Mouse (Mus musculus): ENCODE results near the gene Cdr2. TPM values are rescaled to one million over a fixed set of nuclear protein-coding genes. Genes with fewer than 3 reads are reported as not detected.
"Not testable (repeated sequence)": the region's sequence is repeated elsewhere in the genome, so short reads cannot be mapped to it uniquely, and the experiment has no call there.

Gene Cdr2
- polyA plus RNA-seq, 1 experiment from 2014 or later: 14.7 TPM

GRCm38 (mm10) chr7:120980041-120980440, 2.1 kb downstream of the Cdr2 start:
- no peaks in the 10 kb centered on the region for H3K9me3 ChIP-seq (ENCODE audit: control insufficient read depth, low read length)
- 93% methylated on average over 4 of the region's 4 CpGs for WGBS
- ATAC-seq: no peak
- H3K27ac ChIP-seq (ENCODE audit: low read depth, low read length): no peak overlapping the region
- peak overlapping the region; percentile 87; the same call in 1 of the 2 replicates for H3K4me2 ChIP-seq (ENCODE audit: low read length)
- H3K4me1 ChIP-seq (ENCODE audit: control insufficient read depth, insufficient read depth, low read depth, low read length): peaks cover 12% of the 10 kb centered on the region
- H3K9ac ChIP-seq (ENCODE audit: low read depth, low read length): no peak overlapping the region
- no peaks in the 10 kb centered on the region for H3K36me3 ChIP-seq (ENCODE audit: control insufficient read depth, insufficient read depth, low read length)
- H3K27me3 ChIP-seq (replicated peaks; ENCODE audit: control insufficient read depth, insufficient read depth, low read length): no peaks in the 10 kb centered on the region
- H3K4me3 ChIP-seq (ENCODE audit: low read length): no peak overlapping the region

GRCm38 (mm10) chr7:120977063-120977462, 5.0 kb downstream of the Cdr2 start:
- H3K9me3 ChIP-seq (ENCODE audit: control insufficient read depth, low read length): no peaks in the 10 kb centered on the region
- ATAC-seq: no peak

GRCm38 (mm10) chr7:120974001-120974400, 8.1 kb downstream of the Cdr2 start:
- Histone ChIP-seq H3K4me1 (ENCODE audit: control insufficient read depth, insufficient read depth, low read depth, low read length) (peaks cover 12% of the 10 kb centered on the region), H3K27me3 (replicated peaks; ENCODE audit: control insufficient read depth, insufficient read depth, low read length) (no peaks in the 10 kb centered on the region), H3K36me3 (ENCODE audit: control insufficient read depth, insufficient read depth, low read length) (peaks cover 2% of the 10 kb centered on the region; the same call in 1 of the 2 replicates), H3K9ac (ENCODE audit: low read depth, low read length) (no peak overlapping the region), H3K27ac (ENCODE audit: low read depth, low read length) (no peak overlapping the region), H3K9me3 (ENCODE audit: control insufficient read depth, low read length) (no peaks in the 10 kb centered on the region), H3K4me3 (ENCODE audit: low read length) (no peak overlapping the region), H3K4me2 (ENCODE audit: low read length) (no peak overlapping the region)
- 84% methylated on average over 3 of the region's 3 CpGs for WGBS
- no peak for ATAC-seq

More at GRCm38 (mm10) chr7:120977063-120977462, 5.0 kb downstream of the Cdr2 start:
- peaks cover 15% of the 10 kb centered on the region for H3K4me1 ChIP-seq (ENCODE audit: control insufficient read depth, insufficient read depth, low read depth, low read length)
- peak overlapping the region; percentile 15; the same call in 1 of the 2 replicates for H3K4me2 ChIP-seq (ENCODE audit: low read length)
- 25% methylated on average over 7 of the region's 7 CpGs for WGBS
- H3K27me3 ChIP-seq (replicated peaks; ENCODE audit: control insufficient read depth, insufficient read depth, low read length): no peaks in the 10 kb centered on the region
- no peak overlapping the region for H3K9ac ChIP-seq (ENCODE audit: low read depth, low read length)
- H3K27ac ChIP-seq (ENCODE audit: low read depth, low read length): no peak overlapping the region
- H3K4me3 ChIP-seq (ENCODE audit: low read length): no peak overlapping the region
- no peaks in the 10 kb centered on the region for H3K36me3 ChIP-seq (ENCODE audit: control insufficient read depth, insufficient read depth, low read length)

- H3K4me2 ChIP-seq (ENCODE audit: low read length); H3K4me1 ChIP-seq (ENCODE audit: control insufficient read depth, insufficient read depth, low read depth, low read length); H3K27ac ChIP-seq (ENCODE audit: low read depth, low read length); H3K4me3 ChIP-seq (ENCODE audit: low read length); H3K9me3 ChIP-seq (ENCODE audit: control insufficient read depth, low read length); H3K27me3 ChIP-seq (replicated peaks; ENCODE audit: control insufficient read depth, insufficient read depth, low read length); H3K9ac ChIP-seq (ENCODE audit: low read depth, low read length); ATAC-seq; H3K36me3 ChIP-seq (ENCODE audit: control insufficient read depth, insufficient read depth, low read length): not testable (repeated sequence)
- 86% methylated on average over 2 of the region's 2 CpGs for WGBS
These were observed 9.6 kb downstream of the Cdr2 start for GRCm38 (mm10) chr7:120972471-120972870.

GRCm38 (mm10) chr7:120970112-120970511, 12.0 kb downstream of the Cdr2 start:
- ATAC-seq: no peak
- Histone ChIP-seq H3K27ac (ENCODE audit: low read depth, low read length) (no peak overlapping the region), H3K9me3 (ENCODE audit: control insufficient read depth, low read length) (no peaks in the 10 kb centered on the region), H3K36me3 (ENCODE audit: control insufficient read depth, insufficient read depth, low read length) (peaks cover 5% of the 10 kb centered on the region; the same call in 1 of the 2 replicates), H3K4me2 (ENCODE audit: low read length) (no peak overlapping the region), H3K4me3 (ENCODE audit: low read length) (no peak overlapping the region), H3K27me3 (replicated peaks; ENCODE audit: control insufficient read depth, insufficient read depth, low read length) (no peaks in the 10 kb centered on the region), H3K4me1 (ENCODE audit: control insufficient read depth, insufficient read depth, low read depth, low read length) (peaks cover 3% of the 10 kb centered on the region; the same call in 1 of the 2 replicates), H3K9ac (ENCODE audit: low read depth, low read length) (no peak overlapping the region)
- WGBS: 89% methylated on average over 5 of the region's 5 CpGs

GRCm38 (mm10) chr7:120969221-120969620, 12.9 kb downstream of the Cdr2 start:
- no peak overlapping the region for H3K27ac ChIP-seq (ENCODE audit: low read depth, low read length)
- H3K4me1 ChIP-seq (ENCODE audit: control insufficient read depth, insufficient read depth, low read depth, low read length): peaks cover 1% of the 10 kb centered on the region; the same call in 1 of the 2 replicates

GRCm38 (mm10) chr7:120963126-120963525, 19.0 kb downstream of the Cdr2 start:
- Histone ChIP-seq H3K27ac (ENCODE audit: low read depth, low read length) (no peak overlapping the region), H3K9ac (ENCODE audit: low read depth, low read length) (no peak overlapping the region), H3K4me2 (ENCODE audit: low read length) (no peak overlapping the region), H3K27me3 (replicated peaks; ENCODE audit: control insufficient read depth, insufficient read depth, low read length) (no peaks in the 10 kb centered on the region), H3K4me3 (ENCODE audit: low read length) (no peak overlapping the region), H3K9me3 (ENCODE audit: control insufficient read depth, low read length) (no peaks in the 10 kb centered on the region), H3K36me3 (ENCODE audit: control insufficient read depth, insufficient read depth, low read length) (peaks cover 6% of the 10 kb centered on the region; the same call in 1 of the 2 replicates), H3K4me1 (ENCODE audit: control insufficient read depth, insufficient read depth, low read depth, low read length) (no peaks in the 10 kb centered on the region)
- WGBS: 91% methylated on average over 5 of the region's 5 CpGs
- ATAC-seq: no peak

More at GRCm38 (mm10) chr7:120969221-120969620, 12.9 kb downstream of the Cdr2 start:
- no peak overlapping the region for H3K4me3 ChIP-seq (ENCODE audit: low read length)
- H3K9ac ChIP-seq (ENCODE audit: low read depth, low read length): no peak overlapping the region
- 95% methylated on average over 7 of the region's 7 CpGs for WGBS
- no peaks in the 10 kb centered on the region for H3K27me3 ChIP-seq (replicated peaks; ENCODE audit: control insufficient read depth, insufficient read depth, low read length)
- no peak overlapping the region for H3K4me2 ChIP-seq (ENCODE audit: low read length)
- H3K36me3 ChIP-seq (ENCODE audit: control insufficient read depth, insufficient read depth, low read length): peaks cover 5% of the 10 kb centered on the region; the same call in 1 of the 2 replicates
- H3K9me3 ChIP-seq (ENCODE audit: control insufficient read depth, low read length): no peaks in the 10 kb centered on the region
- ATAC-seq: no peak

- ATAC-seq: no peak
- H3K9ac ChIP-seq (ENCODE audit: low read depth, low read length): no peak overlapping the region
- 73% methylated on average over 3 of the region's 3 CpGs for WGBS
- H3K4me3 ChIP-seq (ENCODE audit: low read length): no peak overlapping the region
- no peaks in the 10 kb centered on the region for H3K4me1 ChIP-seq (ENCODE audit: control insufficient read depth, insufficient read depth, low read depth, low read length)
- H3K27ac ChIP-seq (ENCODE audit: low read depth, low read length): no peak overlapping the region
- no peaks in the 10 kb centered on the region for H3K27me3 ChIP-seq (replicated peaks; ENCODE audit: control insufficient read depth, insufficient read depth, low read length)
- peaks cover 12% of the 10 kb centered on the region; the same call in 1 of the 2 replicates for H3K36me3 ChIP-seq (ENCODE audit: control insufficient read depth, insufficient read depth, low read length)
- H3K9me3 ChIP-seq (ENCODE audit: control insufficient read depth, low read length): no peaks in the 10 kb centered on the region
- no peak overlapping the region for H3K4me2 ChIP-seq (ENCODE audit: low read length)
These were observed 20.2 kb downstream of the Cdr2 start for GRCm38 (mm10) chr7:120961893-120962292.

GRCm38 (mm10) chr7:120960601-120961000, 21.5 kb downstream of the Cdr2 start:
- ATAC-seq: no peak
- 87% methylated on average over 6 of the region's 6 CpGs for WGBS
- Histone ChIP-seq H3K4me3 (ENCODE audit: low read length) (no peak overlapping the region), H3K9me3 (ENCODE audit: control insufficient read depth, low read length) (no peaks in the 10 kb centered on the region), H3K36me3 (ENCODE audit: control insufficient read depth, insufficient read depth, low read length) (peaks cover 15% of the 10 kb centered on the region; the same call in 1 of the 2 replicates), H3K27ac (ENCODE audit: low read depth, low read length) (no peak overlapping the region), H3K27me3 (replicated peaks; ENCODE audit: control insufficient read depth, insufficient read depth, low read length) (no peaks in the 10 kb centered on the region), H3K9ac (ENCODE audit: low read depth, low read length) (no peak overlapping the region), H3K4me1 (ENCODE audit: control insufficient read depth, insufficient read depth, low read depth, low read length) (no peaks in the 10 kb centered on the region), H3K4me2 (ENCODE audit: low read length) (no peak overlapping the region)

All from hindbrain, embryonic 16.5 days (tissue).